Mouse (Mus musculus) MEL (cell line): ENCODE measurements around the gene Parp11.

Source experiments
- BHLHE40 ChIP-seq: IDR thresholded peaks from 2 replicates; pipeline ENCODE4 v1.6.1; 2012; ENCODE audit warnings: low read depth, mild to moderate bottlenecking, inconsistent platforms, low read length, improper control_type of control experiment, borderline replicate concordance
- CTCF ChIP-seq, 3 experiments: IDR thresholded peaks in 2 of 3; conservative IDR thresholded peaks in 1 of 3; 2 replicates each; pipeline ENCODE4 v1.5.1; 2011 to 2012; ENCODE audit warnings: low read length in 3 of 3, low read depth in 2 of 3, mild to moderate bottlenecking in 2 of 3, improper control_type of control experiment in 1 of 3, inconsistent platforms in 1 of 3, mixed read lengths in 1 of 3, moderate library complexity in 1 of 3; ENCODE audit not compliant: control insufficient read depth in 1 of 3, insufficient read depth in 1 of 3, poor library complexity in 1 of 3, severe bottlenecking in 1 of 3
- ELF1 ChIP-seq: IDR thresholded peaks from 2 replicates; pipeline ENCODE4 v1.6.1; 2014; ENCODE audit warnings: low read depth, mild to moderate bottlenecking, inconsistent platforms, low read length, improper control_type of control experiment, moderate library complexity
- ETS1 ChIP-seq: IDR thresholded peaks from 2 replicates; pipeline ENCODE4 v1.6.1; 2012; ENCODE audit warnings: low read depth, mild to moderate bottlenecking, inconsistent platforms, low read length, improper control_type of control experiment, moderate library complexity
- HCFC1 ChIP-seq: IDR thresholded peaks from 2 replicates; pipeline ENCODE4 v1.6.1; 2012; ENCODE audit warnings: low read depth, mild to moderate bottlenecking, inconsistent platforms, low read length, improper control_type of control experiment, moderate library complexity
- MEF2A ChIP-seq: IDR thresholded peaks from 2 replicates; pipeline ENCODE4 v1.6.1; 2014; ENCODE audit warnings: low read depth, mild to moderate bottlenecking, inconsistent platforms, low read length, improper control_type of control experiment; ENCODE audit not compliant: poor library complexity, insufficient replicate concordance, severe bottlenecking; ENCODE audit errors: extremely low read depth
- POLR2A ChIP-seq, 2 experiments: IDR thresholded peaks; 2 replicates each; pipeline ENCODE4 v1.6.1; 2011 to 2012; ENCODE audit warnings: low read length in 2 of 2, mild to moderate bottlenecking in 2 of 2, control low read depth in 1 of 2, improper control_type of control experiment in 1 of 2, low read depth in 1 of 2, moderate library complexity in 1 of 2; ENCODE audit not compliant: control insufficient read depth in 1 of 2, insufficient read depth in 1 of 2, poor library complexity in 1 of 2
- POLR2AphosphoS2 ChIP-seq: IDR thresholded peaks from 2 replicates; pipeline ENCODE4 v1.6.1; 2011; ENCODE audit warnings: low read length, improper control_type of control experiment
- RCOR1 ChIP-seq: IDR thresholded peaks from 2 replicates; pipeline ENCODE4 v1.6.1; 2012; ENCODE audit warnings: low read depth, mild to moderate bottlenecking, inconsistent platforms, low read length, improper control_type of control experiment
- SIN3A ChIP-seq: IDR thresholded peaks from 2 replicates; pipeline ENCODE4 v1.6.1; 2012; ENCODE audit warnings: low read length, improper control_type of control experiment, inconsistent platforms
- SMC3 ChIP-seq: IDR thresholded peaks from 2 replicates; pipeline ENCODE4 v1.6.1; 2011; ENCODE audit warnings: low read depth, low read length, improper control_type of control experiment
- TCF12 ChIP-seq: IDR thresholded peaks from 2 replicates; pipeline ENCODE4 v1.6.1; 2014; ENCODE audit warnings: low read depth, mild to moderate bottlenecking, inconsistent platforms, low read length, improper control_type of control experiment, moderate library complexity

- TF ChIP-seq MEF2A: no peak
- no peak for TF ChIP-seq RCOR1
- no peak for TF ChIP-seq HCFC1
- TF ChIP-seq CTCF (IDR thresholded peaks at IDR 0.05 in 2 of 3, conservative IDR thresholded peaks at IDR 0.05 in 1 of 3; ENCODE audit: control insufficient read depth in 1 of 3, insufficient read depth in 1 of 3, low read depth in 2 of 3, low read length in 3 of 3, poor library complexity in 1 of 3, severe bottlenecking in 1 of 3): no peak
- no peak for TF ChIP-seq SMC3
- TF ChIP-seq ETS1: no peak
- TF ChIP-seq POLR2AphosphoS2: no peak
- TF ChIP-seq SIN3A: no peak
- TF ChIP-seq BHLHE40: no peak
- no peak for TF ChIP-seq ELF1
- TF ChIP-seq TCF12: no peak
- TF ChIP-seq POLR2A (IDR thresholded peaks at IDR 0.05; ENCODE audit: control insufficient read depth in 1 of 2, insufficient read depth in 1 of 2, low read depth in 1 of 2, low read length in 2 of 2, poor library complexity in 1 of 2): no peak
Observed at GRCm38 (mm10) chr6:127442584-127442983, 4.1 kb upstream of the Parp11 start.
